Comparison of ENCODE assay signal across 9 mouse cellular contexts in the genomic region with DNA sequence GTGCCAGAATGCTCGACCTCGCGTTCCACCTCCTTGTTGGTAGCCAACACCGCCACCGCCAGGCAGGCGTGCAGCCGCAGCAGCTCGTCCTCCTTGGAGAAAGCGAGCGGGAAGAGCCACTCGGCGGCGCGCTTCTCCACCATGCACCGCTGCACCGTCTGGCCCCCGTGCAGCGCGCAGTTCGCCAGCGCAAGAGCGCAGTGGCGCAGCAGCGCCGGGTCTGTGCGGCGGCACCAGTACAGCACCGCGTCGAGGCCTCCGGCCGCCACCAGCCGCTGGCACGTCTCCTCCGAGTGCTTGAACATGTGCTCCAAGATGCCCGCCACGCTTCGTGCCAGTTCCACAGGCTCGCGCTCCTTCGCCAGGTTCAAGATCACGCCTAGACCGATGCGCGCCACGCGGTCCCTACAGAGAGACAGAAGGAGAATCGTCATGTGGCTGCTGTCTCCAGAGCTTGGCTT. TPM values are rescaled to one million over a fixed set of nuclear protein-coding genes. Genes with fewer than 3 reads are reported as not detected.
DNase-seq lines count a peak whose midpoint lies in the region; ATAC-seq lines count a peak whose summit lies in the region.
"Had no signal": no experiment of that assay in that cellular context is flagged by ENCODE, and none has a peak within 500 bp of the region (broad histone marks: within the 10 kb centered on the region; RNA-seq: fewer than 3 reads in every experiment).

No protein-coding gene starts in this region.

- peak; percentile 74 to 80 for DNase-seq in cerebellum, postnatal 14 days
- peak; percentile 35 for DNase-seq in layer of hippocampus, adult 9-11 months
- peak; percentile 94 for DNase-seq in midbrain, embryonic 11.5 days (ENCODE audit: low spot score, missing footprints)
- peak; percentile 59 for DNase-seq in testis, postnatal 10 days (ENCODE audit: low spot score)
- no peak for DNase-seq in gastrocnemius, postnatal 10 days

- H3K36me3 ChIP-seq in megakaryocyte, embryonic 14.5 days (replicated peaks; ENCODE audit: low read length), result no peaks in the 10 kb centered on the region
- H3K36me3 ChIP-seq in midbrain, embryonic 11.5 days (ENCODE audit: control insufficient read depth, insufficient read depth, low read length), result no peaks in the 10 kb centered on the region

- H3K27ac ChIP-seq in midbrain, embryonic 11.5 days (ENCODE audit: low read depth, low read length), result no peak overlapping the region

- peak overlapping the region; percentile 85 for H3K4me3 ChIP-seq in megakaryocyte, embryonic 14.5 days (replicated peaks)
- peak overlapping the region; percentile 20; the same call in 1 of the 2 replicates for H3K4me3 ChIP-seq in midbrain, embryonic 11.5 days (ENCODE audit: low read depth, low read length)

- no peak for ATAC-seq in megakaryocyte, adult 5-6 weeks (ENCODE audit: poor library complexity, severe bottlenecking)
- ATAC-seq in granulocyte monocyte progenitor cell, adult 5-6 weeks (replicated peaks; ENCODE audit: poor library complexity, severe bottlenecking), result peak; percentile 72
- peak; percentile 66; the same call in 1 of the 2 replicates for ATAC-seq in midbrain, embryonic 11.5 days (ENCODE audit: low FRiP score)

- peaks cover 19% of the 10 kb centered on the region for H3K9me3 ChIP-seq in megakaryocyte, embryonic 14.5 days
- H3K9me3 ChIP-seq in midbrain, embryonic 11.5 days (ENCODE audit: control insufficient read depth, low read length), result no peaks in the 10 kb centered on the region

- H3K27me3 ChIP-seq in megakaryocyte, embryonic 14.5 days (replicated peaks), result peaks cover 81% of the 10 kb centered on the region
- peaks cover 39% of the 10 kb centered on the region for H3K27me3 ChIP-seq in midbrain, embryonic 11.5 days (ENCODE audit: control insufficient read depth, insufficient read depth, low read length)

- H3K4me1 ChIP-seq in megakaryocyte, embryonic 14.5 days, result peaks cover 18% of the 10 kb centered on the region
- H3K4me1 ChIP-seq in midbrain, embryonic 11.5 days (ENCODE audit: control insufficient read depth, insufficient read depth, low read length), result peaks cover 11% of the 10 kb centered on the region

- H3K4me2 ChIP-seq in midbrain, embryonic 11.5 days, result peak overlapping the region; percentile 46

- H3K9ac ChIP-seq in midbrain, embryonic 11.5 days (ENCODE audit: low read length), result 0 out of 2 replicates have a peak overlapping the region, but pooled peaks have one; percentile 38

- 10% methylated on average over 48 of the region's 48 CpGs for WGBS in midbrain, embryonic 11.5 days

RNA-seq across cellular contexts. Expression of gene Sarm1, which starts 6.7 kb away (rescaled TPM):
- polyA plus RNA-seq in megakaryocyte, embryonic 14.5 days (2012; ENCODE audit: insufficient read depth, low replicate concordance), result 0.40 TPM in 1 of 2 replicates, not detected in the other
- total RNA-seq in megakaryocyte, adult 5-6 weeks (2015), result 0.23 TPM in 1 of 2 replicates, not detected in the other
- total RNA-seq in megakaryocyte, adult 5-6 weeks (2017), result not detected in 2 replicates
- total RNA-seq in granulocyte monocyte progenitor cell, adult 5-6 weeks (2014; fragmentation: Nextera tagmentation), result not detected in 2 replicates
- not detected in 2 replicates for total RNA-seq in granulocyte monocyte progenitor cell, adult 5-6 weeks (2017)
- polyA plus RNA-seq in midbrain, embryonic 11.5 days (2014; fragmentation: Nextera tagmentation; extraction: Ambion mirVana), result 18.1 and 20.1 TPM in 2 replicates
- total RNA-seq in gastrocnemius, postnatal 10 days (2021), result 1 to 10 TPM; 1.2 to 1.7 TPM

RNA-seq across cellular contexts. Expression of gene Vtn, which starts 8.1 kb away (rescaled TPM):
- not detected in 2 replicates for polyA plus RNA-seq in megakaryocyte, embryonic 14.5 days (2012; ENCODE audit: insufficient read depth, low replicate concordance)
- total RNA-seq in megakaryocyte, adult 5-6 weeks (2015), result not detected in 2 replicates
- total RNA-seq in megakaryocyte, adult 5-6 weeks (2017), result not detected in 2 replicates
- not detected in 2 replicates for total RNA-seq in granulocyte monocyte progenitor cell, adult 5-6 weeks (2014; fragmentation: Nextera tagmentation)
- total RNA-seq in granulocyte monocyte progenitor cell, adult 5-6 weeks (2017), result not detected in 2 replicates
- 145 and 151 TPM in 2 replicates for polyA plus RNA-seq in midbrain, embryonic 11.5 days (2014; fragmentation: Nextera tagmentation; extraction: Ambion mirVana)
- total RNA-seq in gastrocnemius, postnatal 10 days (2021), result 10 to 100 TPM; 29.8 to 39.0 TPM
- total RNA-seq: neutrophil, adult 5-6 weeks had no signal

RNA-seq across cellular contexts. Expression of gene Sebox, which starts 12.4 kb away (rescaled TPM):
- polyA plus RNA-seq in megakaryocyte, embryonic 14.5 days (2012; ENCODE audit: insufficient read depth, low replicate concordance), result not detected in 2 replicates
- total RNA-seq in megakaryocyte, adult 5-6 weeks (2015), result not detected in 2 replicates
- not detected in 2 replicates for total RNA-seq in megakaryocyte, adult 5-6 weeks (2017)
- total RNA-seq in granulocyte monocyte progenitor cell, adult 5-6 weeks (2014; fragmentation: Nextera tagmentation), result not detected in 2 replicates
- total RNA-seq in granulocyte monocyte progenitor cell, adult 5-6 weeks (2017), result not detected in 2 replicates
- not detected in 2 replicates for polyA plus RNA-seq in midbrain, embryonic 11.5 days (2014; fragmentation: Nextera tagmentation; extraction: Ambion mirVana)
- total RNA-seq in gastrocnemius, postnatal 10 days (2021), result not detected
- total RNA-seq: neutrophil, adult 5-6 weeks had no signal

RNA-seq across cellular contexts. Expression of gene Tmem199, which starts 21.2 kb away (rescaled TPM):
- 12.0 and 12.6 TPM in 2 replicates for polyA plus RNA-seq in megakaryocyte, embryonic 14.5 days (2012; ENCODE audit: insufficient read depth, low replicate concordance)
- 18.5 and 24.4 TPM in 2 replicates for total RNA-seq in megakaryocyte, adult 5-6 weeks (2015)
- total RNA-seq in megakaryocyte, adult 5-6 weeks (2017), result 26.1 and 27.3 TPM in 2 replicates
- 21.9 and 36.8 TPM in 2 replicates for total RNA-seq in granulocyte monocyte progenitor cell, adult 5-6 weeks (2014; fragmentation: Nextera tagmentation)
- total RNA-seq in granulocyte monocyte progenitor cell, adult 5-6 weeks (2017), result 25.5 and 29.9 TPM in 2 replicates
- polyA plus RNA-seq in midbrain, embryonic 11.5 days (2014; fragmentation: Nextera tagmentation; extraction: Ambion mirVana), result 82.4 and 91.3 TPM in 2 replicates
- total RNA-seq in gastrocnemius, postnatal 10 days (2021), result 10 to 100 TPM; 14.2 to 16.3 TPM

RNA-seq across cellular contexts. Expression of gene Poldip2, which starts 21.2 kb away (rescaled TPM):
- polyA plus RNA-seq in megakaryocyte, embryonic 14.5 days (2012; ENCODE audit: insufficient read depth, low replicate concordance), result 1.8 and 16.7 TPM in 2 replicates
- 13.4 and 22.4 TPM in 2 replicates for total RNA-seq in megakaryocyte, adult 5-6 weeks (2015)
- 15.9 and 23.1 TPM in 2 replicates for total RNA-seq in megakaryocyte, adult 5-6 weeks (2017)
- total RNA-seq in granulocyte monocyte progenitor cell, adult 5-6 weeks (2014; fragmentation: Nextera tagmentation), result 61.3 and 68.8 TPM in 2 replicates
- total RNA-seq in granulocyte monocyte progenitor cell, adult 5-6 weeks (2017), result 64.5 and 85.8 TPM in 2 replicates
- 135 and 139 TPM in 2 replicates for polyA plus RNA-seq in midbrain, embryonic 11.5 days (2014; fragmentation: Nextera tagmentation; extraction: Ambion mirVana)
- total RNA-seq in gastrocnemius, postnatal 10 days (2021), result 100 to 1,000 TPM in 1 of 2 experiments, 10 to 100 TPM in 1; 99.9 to 109 TPM

Comparison
In these comparisons a context has a peak if more than half of its experiments do, and no peak if none do; other contexts are left out.
1. RNA of gene Vtn, which starts 8.1 kb away (total RNA-seq): 29.8 to 39.0 TPM in gastrocnemius, postnatal 10 days; not detected in megakaryocyte, adult 5-6 weeks and not detected in granulocyte monocyte progenitor cell, adult 5-6 weeks; every median in the first group is over 10 times any median in the second.